22 mouse cellular contexts compared by ENCODE assay signal in the genomic region with DNA sequence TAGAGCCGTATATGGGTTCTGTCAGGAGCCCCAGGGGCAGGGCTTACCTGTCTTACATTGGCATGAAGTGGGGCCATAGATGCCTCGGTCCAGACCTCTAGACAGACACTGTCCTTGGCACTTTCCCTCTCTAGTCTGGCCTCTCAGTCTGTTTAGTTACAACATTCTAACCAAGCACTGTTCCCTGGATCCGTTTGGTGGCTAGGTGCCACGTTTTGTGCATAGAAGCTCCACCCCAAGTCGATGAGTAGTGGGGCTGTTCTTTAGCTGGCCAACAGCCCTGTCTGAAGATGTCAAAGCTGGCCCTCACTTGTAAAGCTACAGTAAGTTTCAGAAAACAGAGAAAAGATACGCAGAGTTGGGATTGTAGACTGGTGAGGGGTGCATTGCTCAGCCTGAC. TPM values are rescaled to one million over a fixed set of nuclear protein-coding genes. Genes with fewer than 3 reads are reported as not detected.
A peak's percentile ranks its signal among the peaks of the same experiment; 100 is the strongest.
DNase-seq lines count a peak whose midpoint lies in the region; ATAC-seq and TF ChIP-seq lines count a peak whose summit lies in the region.
"Had no signal": no experiment of that assay in that cellular context is flagged by ENCODE, and none has a peak within 500 bp of the region (broad histone marks: within the 10 kb centered on the region; RNA-seq: fewer than 3 reads in every experiment).

No protein-coding gene starts in this region.

- no peak overlapping the region for H3K9ac ChIP-seq in heart, adult 2 months (ENCODE audit: low read depth, low read length)
- no peak overlapping the region for H3K9ac ChIP-seq in lung, postnatal 0 days (replicated peaks; ENCODE audit: low read depth)
- H3K9ac ChIP-seq in hindbrain, embryonic 12.5 days, result no peak overlapping the region
- H3K9ac ChIP-seq: forebrain, postnatal 0 days; hindbrain, embryonic 15.5 days; limb, embryonic 13.5 days; neural tube, embryonic 15.5 days had no signal

- 59% methylated on average over 6 of the region's 6 CpGs for WGBS in heart, adult 2 months
- WGBS in lung, postnatal 0 days, result 47% methylated on average over 6 of the region's 6 CpGs
- 80% methylated on average over 6 of the region's 6 CpGs for WGBS in hindbrain, embryonic 12.5 days

- no peaks in the 10 kb centered on the region; the same call in 1 of the 2 replicates for H3K4me1 ChIP-seq in heart, adult 2 months (ENCODE audit: control insufficient read depth, insufficient read depth, low read length)
- H3K4me1 ChIP-seq in lung, postnatal 0 days (ENCODE audit: insufficient read depth, low read depth, low read length), result peaks cover 7% of the 10 kb centered on the region; the same call in 1 of the 2 replicates
- H3K4me1 ChIP-seq in hindbrain, embryonic 12.5 days, result peaks cover 28% of the 10 kb centered on the region

- H3K9me3 ChIP-seq in lung, postnatal 0 days (ENCODE audit: low read length), result no peaks in the 10 kb centered on the region
- H3K9me3 ChIP-seq in hindbrain, embryonic 12.5 days (replicated peaks), result no peaks in the 10 kb centered on the region
- H3K9me3 ChIP-seq: hindbrain, embryonic 15.5 days; limb, embryonic 13.5 days; neural tube, embryonic 15.5 days had no signal

- TF ChIP-seq EP300 in heart, adult 2 months (IDR thresholded peaks at IDR 0.05; ENCODE audit: insufficient read depth, low read depth, low read length), result no peak
- no peak for TF ChIP-seq EP300 in lung, postnatal 0 days (IDR thresholded peaks at IDR 0.05)

- peaks cover 4% of the 10 kb centered on the region for H3K27me3 ChIP-seq in heart, adult 2 months (ENCODE audit: control insufficient read depth, insufficient read depth, low read length)
- H3K27me3 ChIP-seq in lung, postnatal 0 days (replicated peaks; ENCODE audit: insufficient read depth, low read length), result no peaks in the 10 kb centered on the region
- H3K27me3 ChIP-seq in hindbrain, embryonic 12.5 days, result peaks cover 24% of the 10 kb centered on the region

- no peak overlapping the region for H3K4me2 ChIP-seq in lung, postnatal 0 days (replicated peaks; ENCODE audit: low read depth, low read length)
- no peak overlapping the region for H3K4me2 ChIP-seq in hindbrain, embryonic 12.5 days (replicated peaks)
- H3K4me2 ChIP-seq: hindbrain, embryonic 15.5 days; limb, embryonic 13.5 days; neural tube, embryonic 15.5 days had no signal

- no peak overlapping the region for H3K4me3 ChIP-seq in heart, adult 2 months
- H3K4me3 ChIP-seq in lung, postnatal 0 days (ENCODE audit: low read depth, low read length), result no peak overlapping the region
- no peak overlapping the region for H3K4me3 ChIP-seq in hindbrain, embryonic 12.5 days
- H3K4me3 ChIP-seq: erythroblast, embryonic 14.5 days; hindbrain, embryonic 15.5 days; left cerebral cortex, adult 2 months; limb, embryonic 13.5 days; myocyte; neural tube, embryonic 15.5 days had no signal

- no peak for ATAC-seq in lung, postnatal 0 days
- no peak for ATAC-seq in hindbrain, embryonic 12.5 days (ENCODE audit: low FRiP score)
- ATAC-seq: forebrain, postnatal 0 days had no signal

- intact Hi-C loops in heart, adult 2 months (cut with DNase I), result no loop called here

- TF ChIP-seq CTCF in heart, adult 2 months (IDR thresholded peaks at IDR 0.05), result no peak
- no peak for TF ChIP-seq CTCF in lung, postnatal 0 days (IDR thresholded peaks at IDR 0.05)

- no peaks in the 10 kb centered on the region for H3K36me3 ChIP-seq in heart, adult 2 months (ENCODE audit: control insufficient read depth, insufficient read depth, low read length)
- no peaks in the 10 kb centered on the region for H3K36me3 ChIP-seq in lung, postnatal 0 days (ENCODE audit: insufficient read depth, low read length)
- no peaks in the 10 kb centered on the region for H3K36me3 ChIP-seq in hindbrain, embryonic 12.5 days
- H3K36me3 ChIP-seq: hindbrain, embryonic 15.5 days; limb, embryonic 13.5 days; neural tube, embryonic 15.5 days had no signal

- TF ChIP-seq POLR2A in heart, adult 2 months (IDR thresholded peaks at IDR 0.05; ENCODE audit: insufficient read depth, low read depth, low read length), result no peak

- H3K27ac ChIP-seq in heart, adult 2 months, result no peak overlapping the region
- H3K27ac ChIP-seq in lung, postnatal 0 days (ENCODE audit: low read length), result no peak overlapping the region
- no peak overlapping the region for H3K27ac ChIP-seq in hindbrain, embryonic 12.5 days
- H3K27ac ChIP-seq: hindbrain, embryonic 15.5 days; left cerebral cortex, adult 2 months; limb, embryonic 13.5 days; neural tube, embryonic 15.5 days had no signal

- H3K79me2 ChIP-seq in heart, adult 2 months (replicated peaks; ENCODE audit: control insufficient read depth, insufficient read depth, low read length), result no peaks in the 10 kb centered on the region

- DNase-seq in adrenal gland, adult 2 months, result peak; percentile 25
- DNase-seq in adrenal gland, postnatal 4 days (ENCODE audit: low spot score in 2 of 2), result no peak
- DNase-seq in heart, adult 2 months, result peak; percentile 28 to 31
- DNase-seq in heart, adult 8-10 months (ENCODE audit: low spot score), result no peak
- peak; percentile 17 for DNase-seq in lung, postnatal 0 days (ENCODE audit: low spot score)
- no peak for DNase-seq in lung, postnatal 25 days (ENCODE audit: low spot score)
- DNase-seq in heart, postnatal 4 days, result peak; percentile 50
- DNase-seq: cerebellum, adult 11 months; cerebellum, postnatal 25 days; forebrain, postnatal 0 days; kidney, adult 11 months; kidney, postnatal 25 days; midbrain, embryonic 14.5 days; right cerebral cortex, postnatal 25 days; thymus, postnatal 14 days had no signal

RNA-seq across cellular contexts. Expression of a gene that starts 2.9 kb away (rescaled TPM):
- total RNA-seq in adrenal gland, adult 2 months (2021), result under 1 TPM; 0.23 to 0.45 TPM
- 0.42 and 0.49 TPM in 2 replicates for polyA plus RNA-seq in adrenal gland, adult 2 months (2012; rRNA removed)
- total RNA-seq in adrenal gland, postnatal 4 days (2021), result 10 to 100 TPM in 1 of 2 experiments, 1 to 10 TPM in 1; 1.9 to 21.5 TPM
- not detected for total RNA-seq in heart, adult 2 months (2021)
- not detected in 2 replicates for polyA plus RNA-seq in heart, adult 2 months (2012; rRNA removed)
- not detected for total RNA-seq in heart, adult 8-10 months (2022)
- 0.24 and 0.35 TPM in 2 replicates for polyA plus RNA-seq in lung, postnatal 0 days (2015; fragmentation: Nextera tagmentation; extraction: Ambion mirVana)
- under 1 TPM; 0.19 to 0.20 TPM for total RNA-seq in heart, postnatal 4 days (2021)
- 2.7 and 3.9 TPM in 2 replicates for polyA plus RNA-seq in hindbrain, embryonic 12.5 days (2016; fragmentation: Nextera tagmentation; extraction: Ambion mirVana)
- polyA plus RNA-seq: erythroblast, embryonic 14.5 days had no signal

Comparison
In these comparisons a context has a peak if more than half of its experiments do, and no peak if none do; other contexts are left out.
1. DNase-seq: peak in adrenal gland, adult 2 months (single experiment), heart, adult 2 months (2 of 2), lung, postnatal 0 days (single experiment) and heart, postnatal 4 days (single experiment); none in adrenal gland, postnatal 4 days (0 of 2), heart, adult 8-10 months (single experiment) and lung, postnatal 25 days (single experiment).